Mouse (Mus musculus): Measurements from ENCODE around the gene Myo1g.

The Myo1g gene

GRCm38 (mm10) chr11:6520507-6521173, at the start of gene Myo1g:
Gene Myo1g, minus strand, starts transcription at chr11:6520965.
- DNase-seq = peak; percentile 35

DNA sequence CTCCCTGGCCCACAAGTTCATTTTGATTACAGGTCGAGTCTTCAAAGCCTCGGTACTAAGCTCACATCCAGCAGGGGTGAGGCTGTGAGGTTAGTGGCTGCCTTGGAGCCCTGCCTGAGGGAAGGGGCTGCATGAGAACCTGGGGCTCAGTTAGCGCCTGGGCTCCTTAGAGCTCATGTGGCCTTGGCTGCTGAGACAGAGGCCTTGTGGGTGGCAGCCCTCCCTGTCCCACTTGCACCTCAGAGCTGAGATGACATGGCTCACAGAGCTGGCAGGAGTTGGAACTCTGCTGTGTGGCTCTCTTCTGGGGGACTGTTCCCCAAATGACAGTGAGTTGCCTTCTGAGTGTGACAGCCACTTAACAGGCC, 48.6 kb upstream of the Myo1g start:
- no peak for DNase-seq

- no peak for DNase-seq
Measured at GRCm38 (mm10) chr11:6568584-6569409, 48.0 kb upstream of the Myo1g start.

DNA sequence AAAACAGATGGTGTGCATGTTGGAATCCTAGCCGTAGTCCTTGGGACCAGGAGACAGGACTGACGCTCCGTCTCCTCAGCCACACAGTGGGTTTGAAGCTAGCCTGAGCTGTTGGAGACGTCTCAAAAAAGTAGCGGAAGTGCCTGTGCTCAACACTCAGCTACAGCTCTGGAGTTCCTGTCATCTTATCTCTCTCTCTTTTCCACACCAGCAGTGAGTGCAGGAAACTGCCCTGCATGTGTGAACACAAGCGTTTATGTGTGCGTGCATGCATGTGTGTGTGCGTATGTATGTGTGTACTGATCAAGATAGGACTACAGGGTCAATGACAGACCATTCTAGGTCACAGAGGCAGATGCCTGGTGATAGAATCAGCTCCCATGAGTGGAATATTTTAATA, 47.2 kb upstream of the Myo1g start:
- no peak for DNase-seq

DNA sequence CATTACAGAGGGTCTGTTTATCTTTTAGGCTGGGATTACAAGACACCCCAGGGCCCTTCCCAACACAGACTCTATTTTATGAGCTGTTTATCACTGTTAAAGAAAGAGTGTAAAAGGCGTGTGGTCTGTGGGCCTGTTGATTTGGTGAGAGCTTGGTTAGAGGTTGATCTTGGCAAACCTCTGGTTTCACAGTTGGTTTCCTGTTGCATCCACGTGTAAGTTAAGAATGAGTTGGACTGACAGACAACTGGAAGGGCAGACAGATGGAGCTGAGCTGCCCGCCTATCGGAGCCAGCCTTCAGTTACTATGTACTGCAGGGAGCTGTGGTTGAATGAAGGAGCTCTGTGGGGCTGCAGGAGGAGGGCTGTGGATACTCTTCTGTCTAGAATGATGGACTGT, 45.7 kb upstream of the Myo1g start:
- DNase-seq = no peak

DNA sequence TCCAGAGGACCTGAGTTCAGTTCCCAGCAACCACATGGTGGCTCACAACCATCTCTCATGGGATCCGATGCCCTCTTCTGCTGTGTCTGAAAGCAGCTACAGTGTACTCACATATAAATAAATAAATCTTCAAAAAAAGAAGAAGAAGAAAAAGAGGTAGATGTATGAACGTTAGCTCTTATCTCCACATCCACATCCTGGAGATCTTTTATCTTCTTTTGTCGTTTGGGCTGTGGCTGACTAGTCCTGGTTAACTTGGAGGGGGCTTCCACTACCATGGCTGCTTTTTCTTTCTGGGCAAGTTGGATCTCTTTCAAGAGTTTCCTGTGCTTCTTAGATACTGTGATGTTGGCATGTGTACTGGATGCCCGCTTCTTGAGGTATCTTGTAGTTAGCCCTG, 42.4 kb upstream of the Myo1g start:
- DNase-seq = no peak

- no peak for DNase-seq
Measured at GRCm38 (mm10) chr11:6562359-6562758, 41.6 kb upstream of the Myo1g start.

- DNase-seq = no peak
Measured at GRCm38 (mm10) chr11:6561474-6561873, 40.7 kb upstream of the Myo1g start.

DNA sequence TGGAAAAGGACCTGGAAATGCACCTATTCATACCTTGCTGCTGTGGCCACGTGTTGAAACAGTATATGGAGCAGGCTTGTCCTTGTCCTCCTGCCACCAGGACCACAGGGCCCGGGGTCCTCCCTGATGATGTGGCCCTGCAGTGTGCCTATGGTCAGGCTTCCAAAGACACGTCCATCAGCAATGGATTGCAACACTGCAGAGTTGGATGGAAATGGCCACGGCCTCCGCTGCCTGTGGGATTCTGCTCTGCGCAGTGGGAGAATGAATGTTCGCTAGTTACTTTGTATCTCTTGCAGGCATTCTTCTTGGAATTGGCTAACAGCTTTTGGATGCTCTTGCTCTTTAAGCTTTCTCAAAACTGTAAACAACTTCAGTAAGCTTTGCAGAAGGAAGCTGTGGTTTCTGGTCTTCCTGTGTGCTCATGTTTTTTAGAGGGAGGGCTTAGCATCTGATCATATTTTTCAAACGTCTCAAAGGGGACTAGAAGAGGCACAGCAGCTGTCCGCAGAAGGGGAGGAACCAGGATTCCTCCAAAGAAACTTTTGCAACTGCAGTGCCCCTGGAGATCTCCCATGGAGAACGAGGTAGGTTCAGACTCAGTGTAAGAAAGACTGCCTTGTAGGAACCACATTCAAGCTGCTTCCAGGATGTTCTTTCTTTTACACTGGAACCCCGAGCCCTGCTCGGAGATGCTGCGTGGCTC, 40.0 kb upstream of the Myo1g start:
- no peak for DNase-seq

- DNase-seq = no peak
Measured at GRCm38 (mm10) chr11:6559996-6560395, 39.2 kb upstream of the Myo1g start.

GRCm38 (mm10) chr11:6558234-6558633, 37.5 kb upstream of the Myo1g start:
- no peak for DNase-seq

DNA sequence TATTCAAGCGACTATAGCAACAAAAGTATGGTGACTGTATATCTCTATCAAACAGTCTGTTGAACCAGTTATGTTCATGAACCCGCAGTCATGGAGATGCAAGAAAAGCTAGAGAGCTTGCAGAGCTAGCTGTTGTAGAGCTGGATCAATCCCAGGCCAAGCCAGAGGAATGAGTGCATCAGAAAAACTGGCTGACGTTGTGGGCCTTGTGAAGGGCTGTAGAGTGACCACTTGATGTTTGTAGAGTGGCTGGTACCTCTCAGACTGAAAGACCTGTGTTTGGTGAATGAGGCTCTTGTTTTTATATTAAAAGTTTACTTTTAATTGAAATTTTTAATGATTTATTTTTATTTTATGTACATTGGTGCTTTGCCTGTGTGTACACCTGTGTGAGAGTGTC, 29.4 kb upstream of the Myo1g start:
- DNase-seq = no peak

DNA sequence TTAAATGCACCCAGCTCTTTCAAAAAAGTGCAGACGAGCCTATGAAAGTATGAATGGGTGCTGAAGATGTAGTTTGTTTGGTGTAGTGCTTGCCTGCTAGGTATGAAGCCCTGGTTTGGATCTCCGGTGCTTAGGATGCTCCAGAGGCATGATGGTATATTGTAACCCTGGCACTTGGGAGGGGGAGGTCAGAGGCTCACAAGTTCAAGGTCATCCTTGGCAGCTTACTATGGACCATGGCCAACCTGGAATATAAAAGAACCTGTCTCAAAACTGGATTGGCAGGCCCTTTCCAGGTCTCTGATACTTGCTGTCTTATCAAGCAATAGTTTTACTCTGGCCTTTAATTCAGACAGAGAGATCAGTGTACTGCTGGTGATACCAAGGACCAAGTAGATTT, 29.0 kb upstream of the Myo1g start:
- no peak for DNase-seq

GRCm38 (mm10) chr11:6547696-6548325, 27.0 kb upstream of the Myo1g start:
- DNase-seq = no peak

GRCm38 (mm10) chr11:6547037-6547680, 26.4 kb upstream of the Myo1g start:
- DNase-seq = peak; percentile 75

DNA sequence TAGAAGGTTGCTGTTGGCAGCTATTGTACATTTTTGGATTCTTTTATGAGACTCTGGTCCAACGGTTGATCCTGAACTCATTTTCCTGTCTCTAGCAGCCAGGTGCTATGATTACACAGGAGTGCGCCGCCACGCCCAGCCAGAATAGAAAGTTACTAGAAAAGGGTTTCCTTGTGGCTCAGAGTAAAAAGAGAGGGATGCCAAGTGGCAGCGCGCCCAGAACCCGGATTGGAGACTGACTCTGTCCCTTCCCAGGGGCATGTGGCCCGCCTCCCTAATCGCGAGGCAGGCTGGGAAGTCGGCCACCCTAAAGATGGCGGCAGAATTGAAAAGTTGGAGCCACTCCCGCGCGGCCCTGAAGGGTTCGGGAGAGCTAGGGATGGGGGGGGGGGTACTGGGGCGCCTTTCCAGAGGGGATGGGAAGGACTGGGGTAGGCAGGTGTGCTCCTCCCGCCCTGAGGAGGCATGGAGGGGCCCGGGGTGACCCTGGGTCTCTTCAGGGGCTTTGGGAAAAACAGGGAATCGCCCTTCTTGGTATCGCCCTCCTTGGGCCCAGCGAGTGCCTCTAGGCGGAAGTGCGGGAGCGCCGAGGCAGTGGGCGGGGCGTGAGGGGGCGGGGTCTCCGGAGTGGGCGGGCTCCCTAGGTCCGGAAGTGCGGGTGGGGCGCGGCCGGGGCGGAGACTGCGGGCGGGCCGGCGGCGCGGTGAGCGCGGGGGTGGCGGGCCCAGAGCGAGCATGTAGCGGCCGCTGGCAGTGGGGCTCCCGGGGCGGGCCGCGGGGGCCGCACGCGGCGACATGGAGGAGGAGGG, 25.6 kb upstream of the Myo1g start, which contains the start of gene Ccm2:
Gene Ccm2 (plus strand): TSS at position 683 of the 809 bp plus-strand sequence.
- DNase-seq = peak; percentile 99

DNA sequence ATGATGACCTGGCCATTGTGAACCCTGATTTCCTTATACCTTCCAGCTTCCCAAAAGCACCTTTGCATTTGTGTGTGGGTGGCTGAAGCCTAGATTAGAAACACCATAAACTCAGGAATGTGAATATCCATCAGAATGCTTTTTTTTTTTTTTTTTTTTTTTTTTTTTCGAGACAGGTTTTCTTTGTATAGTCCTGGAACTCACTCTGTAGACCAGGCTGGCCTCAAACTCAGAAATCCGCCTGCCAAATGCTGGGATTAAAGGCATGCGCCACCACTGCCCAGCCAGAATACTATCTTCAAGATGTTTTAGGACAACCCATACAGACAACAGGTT, 25.1 kb upstream of the Myo1g start:
- no peak for DNase-seq

DNA sequence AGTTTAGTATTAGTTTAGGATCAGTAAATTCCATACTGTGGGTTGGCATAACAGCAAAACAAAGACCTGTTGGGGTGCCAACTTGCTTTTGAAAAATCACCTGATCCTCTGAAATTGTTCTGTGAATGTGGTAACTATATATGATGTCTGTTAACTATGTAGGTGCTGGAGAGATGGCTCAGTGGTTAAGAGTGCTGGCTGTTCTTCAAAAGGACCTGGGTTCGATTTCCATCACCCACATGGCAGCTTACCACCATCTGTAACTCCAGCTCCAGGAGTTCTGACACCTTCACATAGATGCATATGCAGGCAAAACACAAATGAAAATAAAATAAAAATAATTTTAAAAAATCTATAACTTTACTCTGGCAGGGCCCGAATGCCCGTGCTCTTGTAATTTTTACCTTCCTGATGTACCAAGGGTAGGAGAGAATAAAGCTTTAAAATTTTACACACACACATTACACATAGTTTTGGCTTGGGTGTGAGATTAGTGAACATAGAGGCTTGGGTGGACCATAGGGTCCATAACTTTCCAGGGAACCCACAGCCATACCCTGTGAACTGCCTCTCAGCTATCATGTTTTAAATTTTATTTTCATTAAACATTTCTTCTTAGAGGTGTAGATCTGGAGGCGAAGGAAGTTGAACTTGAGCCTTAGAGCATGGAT, 24.6 kb upstream of the Myo1g start:
- no peak for DNase-seq

DNA sequence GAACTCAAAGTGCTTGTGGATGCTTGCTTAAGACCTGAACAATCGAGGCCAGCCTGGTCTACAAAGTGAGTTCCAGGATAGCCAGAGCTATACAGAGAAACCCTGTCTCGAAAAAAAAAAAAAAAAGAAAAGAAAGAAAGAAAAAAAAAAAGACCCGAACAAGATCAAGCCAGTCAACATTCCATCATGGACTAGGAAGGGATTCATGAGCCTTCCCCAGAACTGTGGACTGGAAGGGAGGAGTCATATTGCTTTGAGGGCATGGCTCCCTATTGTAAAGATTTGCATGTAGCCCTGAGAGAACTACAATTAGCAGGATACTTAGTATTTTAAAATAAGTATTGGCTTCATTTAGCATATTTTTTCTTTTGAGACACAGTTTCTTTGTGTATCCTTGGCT, 23.9 kb upstream of the Myo1g start:
- DNase-seq = no peak

DNA sequence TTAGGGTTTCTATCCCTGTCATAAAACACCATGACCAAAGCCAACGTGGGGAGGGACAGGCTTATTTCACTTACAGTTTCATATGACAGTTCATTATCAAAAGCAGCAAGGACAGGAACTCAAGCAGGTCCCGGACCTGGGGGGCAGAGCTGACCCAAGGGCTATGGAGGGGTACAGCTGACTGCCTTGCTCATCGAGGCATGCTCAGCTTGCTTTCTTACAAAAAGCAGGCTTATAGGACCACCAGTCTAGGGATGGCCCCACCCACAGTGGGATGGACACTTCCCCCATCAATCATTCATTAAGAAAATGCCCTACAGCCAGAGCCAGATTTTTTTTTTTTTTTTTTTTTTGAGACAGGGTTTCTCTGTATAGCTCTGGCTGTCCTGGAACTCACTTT, 10.0 kb upstream of the Myo1g start:
- no peak for DNase-seq

GRCm38 (mm10) chr11:6529961-6530360, 9.2 kb upstream of the Myo1g start:
- DNase-seq = no peak

Measured in lung, postnatal 14 days (tissue).